Mouse (Mus musculus) ES-Bruce4 (cell line): ENCODE data around the gene Msl3. TPM values are rescaled to one million over a fixed set of nuclear protein-coding genes. Genes with fewer than 3 reads are reported as not detected.

Experiments
- H3K27ac ChIP-seq: 2 replicates; pipeline ENCODE4 v1.5.1; 2012; ENCODE audit warnings: low read length, inconsistent platforms; ENCODE audit not compliant: insufficient read depth
- H3K27me3 ChIP-seq: 2 replicates; pipeline ENCODE4 v1.6.1; 2012; ENCODE audit warnings: mild to moderate bottlenecking, low read length, inconsistent platforms; ENCODE audit not compliant: control insufficient read depth, poor library complexity, insufficient read depth, severe bottlenecking
- H3K36me3 ChIP-seq: 2 replicates; pipeline ENCODE4 v1.6.1; 2012; ENCODE audit warnings: inconsistent platforms, mild to moderate bottlenecking, low read length, moderate library complexity; ENCODE audit not compliant: control insufficient read depth, poor library complexity, insufficient read depth, severe bottlenecking
- H3K4me1 ChIP-seq: one replicate; pipeline ENCODE4 v1.8.1; 2011; ENCODE audit warnings: low read length; ENCODE audit not compliant: control insufficient read depth, insufficient read depth
- H3K4me3 ChIP-seq: 2 replicates; pipeline ENCODE4 v1.5.1; 2011; ENCODE audit warnings: low read depth, mild to moderate bottlenecking, low read length
- H3K9ac ChIP-seq: 2 replicates; pipeline ENCODE4 v1.6.1; 2012; ENCODE audit warnings: low read depth, mild to moderate bottlenecking, inconsistent platforms; ENCODE audit not compliant: poor library complexity, severe bottlenecking
- H3K9me3 ChIP-seq: replicated peaks from 2 replicates; pipeline ENCODE4 v1.6.1; 2012; ENCODE audit warnings: mild to moderate bottlenecking, low read length, inconsistent platforms; ENCODE audit not compliant: control insufficient read depth, poor library complexity, insufficient read depth, severe bottlenecking
- CTCF ChIP-seq: IDR thresholded peaks from one replicate; pipeline ENCODE4 v1.8.1; 2011; ENCODE audit warnings: low read depth, low read length
- EP300 ChIP-seq: IDR thresholded peaks from 2 replicates; pipeline ENCODE4 v1.6.1; 2011; ENCODE audit warnings: low read depth, low read length; ENCODE audit not compliant: insufficient read depth
- POLR2A ChIP-seq: IDR thresholded peaks from one replicate; pipeline ENCODE4 v1.8.1; 2011; ENCODE audit warnings: low read length; ENCODE audit not compliant: insufficient read depth
- polyA plus RNA-seq: library from polyadenylated mRNA; stranded (reverse); fragments of >200 nt; gene quantifications from 2 replicates; pipeline ENCODE4 v1.2.4, GENCODE M21; 2011; ENCODE audit warnings: low read depth; ENCODE audit not compliant: missing spikeins, insufficient read depth, insufficient read length

The Msl3 gene
- polyA plus RNA-seq, 1 experiment: 14.0 TPM

- Histone ChIP-seq H3K27ac (no peak overlapping the region), H3K9me3 (no peaks in the 10 kb centered on the region), H3K4me3 (no peak overlapping the region), H3K9ac (no peak overlapping the region), H3K36me3 (no peaks in the 10 kb centered on the region), H3K27me3 (no peaks in the 10 kb centered on the region), H3K4me1 (no peaks in the 10 kb centered on the region)
- TF ChIP-seq EP300: no peak
Observed at GRCm38 (mm10) chrX:168647746-168648145, 26.0 kb downstream of the Msl3 start.

- Histone ChIP-seq H3K27me3 (no peaks in the 10 kb centered on the region), H3K4me1 (no peaks in the 10 kb centered on the region), H3K36me3 (no peaks in the 10 kb centered on the region)
Observed at GRCm38 (mm10) chrX:168643451-168643850, 30.2 kb downstream of the Msl3 start.

GRCm38 (mm10) chrX:168639556-168640356 lies 33.9 kb downstream of the Msl3 start:
- Histone ChIP-seq H3K36me3 (no peaks in the 10 kb centered on the region), H3K4me1 (no peaks in the 10 kb centered on the region), H3K27me3 (no peaks in the 10 kb centered on the region), H3K4me3 (peak overlapping the region; percentile 40; the same call in 1 of the 2 replicates), H3K9ac (no peak overlapping the region), H3K27ac (no peak overlapping the region), H3K9me3 (no peaks in the 10 kb centered on the region)
- TF ChIP-seq CTCF (peak; percentile 32), POLR2A (no peak)

More at GRCm38 (mm10) chrX:168643451-168643850, 30.2 kb downstream of the Msl3 start:
- no peaks in the 10 kb centered on the region for H3K9me3 ChIP-seq
- H3K27ac ChIP-seq: no peak overlapping the region
- no peak for TF ChIP-seq CTCF
- TF ChIP-seq EP300: no peak
- no peak for TF ChIP-seq POLR2A
- H3K4me3 ChIP-seq: no peak overlapping the region
- H3K9ac ChIP-seq: no peak overlapping the region

Other genes with a start within 250 kb of the Msl3 start
- gene Frmpd4, start 96.7 kb downstream of the Msl3 start, polyA plus RNA-seq: not detected in 2 replicates
- 1.2 TPM in 2 replicates for gene Arhgap6, start 121.2 kb upstream of the Msl3 start, polyA plus RNA-seq